Mouse (Mus musculus) bone marrow macrophage, adult 2 months (primary cell): Measurements from ENCODE around the gene Ptpa.

Source experiments
- CTCF ChIP-seq: IDR thresholded peaks from 2 replicates; pipeline ENCODE4 v1.5.1; 2012; ENCODE audit warnings: low read depth, mild to moderate bottlenecking, low read length, moderate library complexity
- POLR2A ChIP-seq: IDR thresholded peaks from 2 replicates; pipeline ENCODE4 v1.6.1; 2012; ENCODE audit warnings: mild to moderate bottlenecking, low read depth, low read length, borderline replicate concordance

- peak; percentile 48 for TF ChIP-seq CTCF
- TF ChIP-seq POLR2A = no peak
Measured at GRCm38 (mm10) chr2:30450530-30450929, 34.7 kb downstream of the Ptpa start.
